Mouse (Mus musculus) spleen, adult 2 months (tissue): ENCODE measurements around the gene Tnik. TPM values are rescaled to one million over a fixed set of nuclear protein-coding genes. Genes with fewer than 3 reads are reported as not detected.

Experiments
- DNase-seq, 2 experiments: peaks; one replicate each; pipeline versions ENCODE4 v3.0.0 to v3.0.0-alpha.2; 2012 to 2021; ENCODE audit warnings: low spot score in 2 of 2, low read depth in 1 of 2
- H3K27ac ChIP-seq: fragments of 200-500 bp; 2 replicates; pipeline ENCODE4 v1.5.1; 2012; ENCODE audit warnings: low read length, inconsistent platforms; ENCODE audit not compliant: insufficient read depth
- H3K27me3 ChIP-seq: fragments of 200-500 bp; 2 replicates; pipeline ENCODE4 v1.6.1; 2012; ENCODE audit warnings: mild to moderate bottlenecking, moderate library complexity, low read length, inconsistent platforms; ENCODE audit not compliant: control insufficient read depth, insufficient read depth
- H3K36me3 ChIP-seq: fragments of 200-500 bp; 2 replicates; pipeline ENCODE4 v1.6.1; 2012; ENCODE audit warnings: mild to moderate bottlenecking, low read length, inconsistent platforms; ENCODE audit not compliant: control insufficient read depth, insufficient read depth
- H3K4me1 ChIP-seq: fragments of 200-500 bp; 2 replicates; pipeline ENCODE4 v1.6.1; 2011; ENCODE audit warnings: inconsistent platforms; ENCODE audit not compliant: control insufficient read depth, insufficient read depth, insufficient read length
- H3K4me3 ChIP-seq: fragments of 200-500 bp; 2 replicates; pipeline ENCODE4 v1.5.1; 2011; ENCODE audit warnings: mild to moderate bottlenecking, inconsistent platforms; ENCODE audit not compliant: insufficient read depth, insufficient read length; ENCODE audit errors: extremely low read depth
- CTCF ChIP-seq: fragments of 200-500 bp; IDR thresholded peaks from 2 replicates; pipeline ENCODE4 v1.5.1; 2011; ENCODE audit warnings: mild to moderate bottlenecking, inconsistent platforms; ENCODE audit not compliant: insufficient read depth, insufficient read length, insufficient replicate concordance; ENCODE audit errors: extremely low read depth
- POLR2A ChIP-seq: fragments of 200-500 bp; IDR thresholded peaks from 2 replicates; pipeline ENCODE4 v1.6.1; 2011; ENCODE audit warnings: low read depth, low read length, inconsistent platforms
- WGBS: fragments of 180-500 bp; shearing (Covaris S2); methylation state at CpG from one replicate; pipeline ENCODE4 v1.1.7; 2018; 5-methylcytosine and 5-hydroxymethylcytosine counted together
- polyA plus RNA-seq: library from polyadenylated mRNA; depleted of rRNA; stranded (reverse); fragments of >200 nt; gene quantifications from 2 replicates; pipeline ENCODE4 v1.2.3, GENCODE M21; 2012

The Tnik gene
- polyA plus RNA-seq, 1 experiment, result 5.5 TPM

GRCm38 (mm10) chr3:28585750-28586465 lies 322.9 kb downstream of the Tnik start:
- no peak for DNase-seq
- 77% methylated on average over 9 of the region's 9 CpGs for WGBS
- no peaks in the 10 kb centered on the region for H3K4me1 ChIP-seq
- H3K27me3 ChIP-seq, result no peaks in the 10 kb centered on the region
- no peak overlapping the region for H3K27ac ChIP-seq
- H3K36me3 ChIP-seq, result no peaks in the 10 kb centered on the region
- TF ChIP-seq POLR2A (no peak), CTCF (no peak)
- H3K4me3 ChIP-seq, result no peak overlapping the region

- H3K4me3 ChIP-seq, result no peak overlapping the region
- 87% methylated on average over 5 of the region's 5 CpGs for WGBS
- H3K27me3 ChIP-seq, result no peaks in the 10 kb centered on the region
- no peaks in the 10 kb centered on the region for H3K4me1 ChIP-seq
- H3K27ac ChIP-seq, result no peak overlapping the region
- DNase-seq, result no peak
- no peaks in the 10 kb centered on the region for H3K36me3 ChIP-seq
- TF ChIP-seq POLR2A (no peak), CTCF (no peak)
Measured at GRCm38 (mm10) chr3:28587808-28588207, 324.8 kb downstream of the Tnik start.

DNA sequence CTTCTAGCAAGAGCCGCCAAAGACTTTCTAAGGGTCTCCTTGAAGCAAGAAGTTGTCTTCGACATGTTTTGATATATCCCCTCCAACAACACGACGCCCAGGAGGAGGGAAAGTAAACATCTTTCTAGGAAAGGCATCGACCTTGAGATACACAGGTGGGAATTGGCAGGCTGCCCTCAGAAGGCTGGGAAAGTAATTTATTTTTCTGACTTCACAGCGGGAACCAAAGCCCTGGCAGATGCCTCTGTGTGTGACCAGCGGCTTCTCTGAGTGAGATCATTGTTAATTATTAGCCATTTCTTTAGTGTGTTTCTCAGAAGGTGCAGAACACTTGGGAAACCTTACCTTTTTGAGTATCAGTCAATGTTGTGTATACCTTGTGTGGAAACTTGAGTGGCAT lies 328.3 kb downstream of the Tnik start:
- Histone ChIP-seq H3K27me3 (no peaks in the 10 kb centered on the region), H3K4me3 (no peak overlapping the region), H3K36me3 (no peaks in the 10 kb centered on the region), H3K27ac (no peak overlapping the region), H3K4me1 (no peaks in the 10 kb centered on the region)
- TF ChIP-seq POLR2A, result no peak
- TF ChIP-seq CTCF, result no peak
- WGBS, result 89% methylated on average over 7 of the region's 7 CpGs
- no peak for DNase-seq

DNA sequence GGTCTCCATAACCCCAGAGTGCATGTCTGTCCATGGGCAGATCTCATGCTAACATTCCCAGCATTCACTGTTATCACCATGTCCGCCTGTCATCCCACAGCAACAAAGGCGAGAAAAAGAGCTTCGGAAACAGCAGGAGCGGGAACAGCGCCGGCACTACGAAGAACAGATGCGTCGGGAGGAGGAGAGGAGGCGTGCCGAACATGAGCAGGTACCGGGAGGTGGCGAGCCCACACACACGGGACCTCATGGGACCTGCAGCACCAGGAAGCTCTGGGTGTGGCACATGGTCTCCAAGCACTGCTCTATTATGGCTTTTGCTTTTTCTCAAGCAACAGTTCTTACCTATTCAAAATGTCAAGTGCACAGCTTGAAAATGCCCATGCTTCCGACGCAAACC lies 330.9 kb downstream of the Tnik start:
- DNase-seq, result no peak
- no peak for TF ChIP-seq CTCF
- no peak for TF ChIP-seq POLR2A
- Histone ChIP-seq H3K4me3 (no peak overlapping the region), H3K27me3 (no peaks in the 10 kb centered on the region), H3K36me3 (no peaks in the 10 kb centered on the region), H3K4me1 (no peaks in the 10 kb centered on the region), H3K27ac (no peak overlapping the region)
- 97% methylated on average over 16 of the region's 16 CpGs for WGBS

DNA sequence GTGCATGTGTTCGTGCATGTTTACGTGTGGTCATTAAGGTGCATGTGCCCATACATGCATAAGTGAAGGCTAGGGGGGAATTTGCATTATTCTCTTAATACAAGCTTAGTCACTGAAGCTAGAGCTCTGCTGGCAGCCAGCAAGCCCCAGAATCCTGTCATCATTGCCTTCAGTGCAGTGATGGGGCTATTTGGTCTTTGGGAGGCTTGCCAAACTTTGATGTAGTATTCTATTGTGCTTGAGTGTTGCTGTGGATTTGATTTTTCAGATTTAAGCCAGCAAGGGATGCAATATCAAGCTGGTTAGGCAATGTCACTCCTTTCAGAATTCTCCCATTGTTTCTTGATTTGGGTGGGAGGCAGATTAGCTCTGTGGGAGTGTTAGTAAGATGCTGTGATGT lies 336.5 kb downstream of the Tnik start:
- no peak overlapping the region for H3K27ac ChIP-seq
- no peak for TF ChIP-seq POLR2A
- H3K36me3 ChIP-seq, result no peaks in the 10 kb centered on the region; the same call in 1 of the 2 replicates
- H3K4me1 ChIP-seq, result no peaks in the 10 kb centered on the region
- DNase-seq, result no peak
- no peaks in the 10 kb centered on the region for H3K27me3 ChIP-seq
- H3K4me3 ChIP-seq, result no peak overlapping the region
- WGBS, result 93% methylated on average over 2 of the region's 2 CpGs

DNA sequence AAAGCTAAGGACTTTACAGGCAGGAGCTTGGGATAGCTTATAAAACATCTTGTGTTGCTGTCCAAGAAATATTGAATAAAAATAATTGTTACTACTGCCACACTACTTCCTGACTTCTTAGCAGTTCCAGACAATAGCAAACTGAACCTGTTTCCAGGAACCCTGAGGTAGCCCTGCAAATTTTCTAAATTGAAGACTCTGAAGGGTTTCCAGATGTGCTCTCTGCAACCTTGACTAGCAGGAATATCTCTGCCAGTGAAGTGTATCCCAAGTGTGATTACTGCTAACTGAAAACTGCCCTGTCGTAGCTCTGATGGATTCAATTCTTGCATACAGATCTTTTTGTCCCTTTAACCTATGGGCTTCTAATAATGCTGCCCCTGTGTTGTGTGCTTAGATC lies 343.7 kb downstream of the Tnik start:
- no peak overlapping the region for H3K4me3 ChIP-seq
- DNase-seq, result no peak
- no peaks in the 10 kb centered on the region for H3K4me1 ChIP-seq
- no peaks in the 10 kb centered on the region for H3K27me3 ChIP-seq
- no peak for TF ChIP-seq POLR2A
- no peak for TF ChIP-seq CTCF
- H3K36me3 ChIP-seq, result no peaks in the 10 kb centered on the region; the same call in 1 of the 2 replicates
- H3K27ac ChIP-seq, result no peak overlapping the region
- WGBS, result 92% methylated on average over 1 of the region's 1 CpGs

- TF ChIP-seq CTCF, result no peak
- no peak for TF ChIP-seq POLR2A
- Histone ChIP-seq H3K4me1 (no peaks in the 10 kb centered on the region), H3K36me3 (no peaks in the 10 kb centered on the region), H3K4me3 (no peak overlapping the region), H3K27ac (no peak overlapping the region), H3K27me3 (no peaks in the 10 kb centered on the region)
- WGBS, result 86% methylated on average over 5 of the region's 5 CpGs
- DNase-seq, result no peak
Measured at GRCm38 (mm10) chr3:28612330-28612729, 349.3 kb downstream of the Tnik start.
